Mouse (Mus musculus) kidney, postnatal 36 days (tissue): ENCODE results near the gene Prpsap1.

ENCODE experiments used
- DNase-seq, 2 experiments: peaks; one replicate each; pipeline ENCODE4 v3.0.0; 2021 to 2022; ENCODE audit warnings: mixed read lengths in 2 of 2

The Prpsap1 gene

GRCm38 (mm10) chr11:116426852-116427575 is 67.0 kb downstream of the Prpsap1 start:
- DNase-seq: no peak

GRCm38 (mm10) chr11:116426328-116426727 is 67.7 kb downstream of the Prpsap1 start:
- DNase-seq: peak in 1 of 2 experiments; percentile 20

DNA sequence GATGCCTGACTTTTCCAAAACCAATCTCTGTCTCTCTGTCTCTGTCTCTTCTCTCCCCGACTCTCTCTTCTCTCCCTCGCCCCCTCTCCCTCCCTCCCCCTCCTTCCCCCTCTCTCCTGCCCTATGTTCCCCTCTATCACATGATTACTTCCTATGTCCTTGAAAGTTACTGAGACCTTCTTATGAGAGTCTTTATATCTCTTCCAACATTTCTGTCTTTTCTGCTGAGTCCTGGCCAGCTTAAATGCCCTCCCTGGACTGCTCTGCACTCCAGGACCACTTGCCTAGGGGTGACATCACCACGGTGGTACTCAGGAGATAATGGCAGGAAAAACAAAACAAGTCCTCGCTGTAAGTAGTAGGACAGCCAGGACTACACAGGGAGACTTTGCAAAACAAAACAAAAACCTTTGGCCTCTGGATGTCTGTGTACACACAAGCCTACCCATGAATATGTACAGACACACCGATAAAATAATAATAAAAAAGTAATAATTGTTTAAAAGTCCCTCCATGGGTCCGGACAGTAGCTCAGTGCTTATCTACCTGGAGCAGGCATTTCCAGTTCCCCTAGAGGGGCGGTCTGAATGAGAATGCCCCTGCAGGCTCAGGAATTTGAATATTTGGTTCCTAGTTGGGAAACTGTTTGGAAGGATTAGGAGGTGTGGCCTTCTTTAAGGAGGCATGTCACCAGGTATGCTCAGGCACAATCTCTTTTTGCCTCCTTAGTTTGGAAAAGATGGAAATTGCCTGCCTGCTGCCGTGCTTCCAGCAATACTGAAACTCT is 69.2 kb downstream of the Prpsap1 start:
- no peak for DNase-seq

- DNase-seq: peak in 1 of 2 experiments; percentile 35
Observed at GRCm38 (mm10) chr11:116423782-116424620, 70.0 kb downstream of the Prpsap1 start.

GRCm38 (mm10) chr11:116423214-116423613 is 70.8 kb downstream of the Prpsap1 start:
- DNase-seq: no peak

- DNase-seq: no peak
Observed at GRCm38 (mm10) chr11:116422562-116422961, 71.4 kb downstream of the Prpsap1 start.

GRCm38 (mm10) chr11:116421102-116421501 is 72.9 kb downstream of the Prpsap1 start:
- DNase-seq: no peak
